Mouse (Mus musculus): ENCODE data around the gene Fam92a.
"Not testable (repeated sequence)": the region's sequence is repeated elsewhere in the genome, so short reads cannot be mapped to it uniquely, and the experiment has no call there.

Fam92a gene

GRCm38 (mm10) chr4:12171318-12172091 is at the start of gene Fam92a:
Gene Fam92a, minus strand, starts transcription at chr4:12172015.
- peak; percentile 82 for DNase-seq (ENCODE audit: low spot score)

DNA sequence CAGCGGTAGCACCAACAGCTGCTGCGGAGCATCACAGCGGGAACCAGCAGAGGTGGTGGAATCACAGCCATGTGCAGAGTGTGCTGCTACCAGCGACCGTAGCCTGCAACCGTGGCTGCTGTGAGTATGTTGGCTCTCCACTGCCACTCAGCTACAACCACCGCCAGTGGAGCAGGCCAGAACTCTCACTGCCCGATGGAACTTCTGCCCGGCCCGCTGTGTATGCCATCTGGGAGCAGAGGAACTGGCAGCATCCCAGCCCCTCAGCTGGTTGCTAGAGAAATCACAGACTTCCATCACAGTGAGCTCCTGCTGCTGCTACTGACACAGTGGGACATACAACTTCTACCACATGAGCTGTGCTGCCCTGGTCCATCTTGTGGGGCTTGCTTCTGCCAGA is 7.2 kb upstream of the Fam92a start:
- no peak for DNase-seq (ENCODE audit: low spot score)

GRCm38 (mm10) chr4:12170986-12171317 is 863 bp downstream of the Fam92a start:
- no peak for DNase-seq (ENCODE audit: low spot score)

DNA sequence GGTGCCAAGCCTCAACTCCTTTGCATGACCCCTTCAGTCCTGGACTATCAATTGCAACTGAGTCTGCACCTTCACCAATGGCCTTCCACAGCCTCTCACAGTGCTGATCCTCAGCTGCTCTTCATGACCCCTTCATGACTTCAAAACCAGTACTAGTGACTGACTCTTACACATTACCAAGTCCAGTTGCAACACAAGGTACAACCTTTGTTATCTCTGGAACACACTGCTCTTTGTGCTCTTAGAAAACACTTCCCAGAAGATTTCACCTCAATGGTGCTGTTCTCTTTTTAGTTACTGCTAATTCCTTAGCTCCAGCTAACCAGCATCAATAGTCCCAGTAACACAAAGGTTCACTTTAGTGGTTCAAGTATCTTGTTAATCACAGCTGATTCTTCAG is 24.2 kb downstream of the Fam92a start:
- no peak for DNase-seq (ENCODE audit: low spot score)

DNA sequence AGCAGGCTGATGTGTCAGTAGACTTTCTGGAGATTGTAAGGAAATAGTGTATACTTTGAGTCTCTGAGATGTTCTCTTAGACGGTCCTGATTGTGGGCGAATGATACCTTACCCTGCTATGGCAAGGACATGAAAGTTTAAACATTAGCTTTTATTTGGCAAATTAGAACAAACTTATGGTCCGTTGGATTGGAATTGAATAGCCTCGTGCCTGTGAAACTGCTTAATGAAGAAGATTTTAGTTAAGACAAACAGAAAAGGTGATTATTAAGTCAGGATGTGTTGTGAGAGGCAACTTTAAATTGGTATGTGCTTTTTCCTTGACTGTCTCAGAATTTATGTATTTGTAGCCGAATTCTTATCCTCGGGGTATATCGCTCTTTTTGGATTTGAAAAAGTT is 30.3 kb downstream of the Fam92a start:
- DNase-seq (ENCODE audit: low spot score) = not testable (repeated sequence)

GRCm38 (mm10) chr4:12140592-12141062 is 31.2 kb downstream of the Fam92a start:
- DNase-seq (ENCODE audit: low spot score) = peak; percentile 11

- DNase-seq (ENCODE audit: low spot score) = peak; percentile 74
Observed at GRCm38 (mm10) chr4:12140141-12140567, 31.7 kb downstream of the Fam92a start, which contains the start of gene Rbm12b1. Gene Rbm12b1, plus strand, starts transcription at chr4:12140264.

Data from ovary, postnatal 36 days (tissue).